Mouse (Mus musculus) adrenal gland, postnatal 4 days (tissue): Measurements from ENCODE around the gene Tepsin. TPM values are rescaled to one million over a fixed set of nuclear protein-coding genes. Genes with fewer than 3 reads are reported as not detected.

ENCODE experiments used
- DNase-seq, 2 experiments: peaks; one replicate each; pipeline ENCODE4 v3.0.0; 2021 to 2022; ENCODE audit warnings: low spot score in 2 of 2, mixed read lengths in 2 of 2
- total RNA-seq, 2 experiments: library from RNA; stranded (reverse); gene quantifications; 2 replicates each; pipeline ENCODE4 v1.2.3; 2021

Gene Tepsin
- total RNA-seq, 2 experiments from 2014 or later = 14.8 to 16.9 TPM

- DNase-seq = no peak
Measured at GRCm38 (mm10) chr11:120112136-120112535, 13.6 kb upstream of the Tepsin start.

- DNase-seq = no peak
Measured at GRCm38 (mm10) chr11:120111033-120111432, 12.5 kb upstream of the Tepsin start.

DNA sequence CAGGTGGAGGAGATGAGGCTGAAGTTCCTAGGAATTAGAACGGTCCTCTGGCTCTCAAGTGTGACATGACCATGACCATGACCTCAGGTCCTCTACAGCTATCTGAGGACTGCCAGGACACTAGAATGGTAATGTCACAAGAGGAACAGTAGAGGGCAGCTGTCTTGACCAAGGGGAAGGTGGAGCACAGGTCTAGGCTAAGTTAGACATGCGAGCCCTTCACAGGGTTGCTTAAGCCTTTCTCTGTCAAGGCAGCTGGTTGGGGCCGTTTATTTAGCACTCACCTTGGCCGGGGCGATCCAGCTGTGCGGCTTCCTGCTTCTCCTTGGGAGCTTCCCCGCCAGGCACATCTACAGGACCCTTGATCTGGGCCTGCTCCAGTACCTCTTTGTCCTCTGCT lies 12.0 kb upstream of the Tepsin start:
- no peak for DNase-seq

DNA sequence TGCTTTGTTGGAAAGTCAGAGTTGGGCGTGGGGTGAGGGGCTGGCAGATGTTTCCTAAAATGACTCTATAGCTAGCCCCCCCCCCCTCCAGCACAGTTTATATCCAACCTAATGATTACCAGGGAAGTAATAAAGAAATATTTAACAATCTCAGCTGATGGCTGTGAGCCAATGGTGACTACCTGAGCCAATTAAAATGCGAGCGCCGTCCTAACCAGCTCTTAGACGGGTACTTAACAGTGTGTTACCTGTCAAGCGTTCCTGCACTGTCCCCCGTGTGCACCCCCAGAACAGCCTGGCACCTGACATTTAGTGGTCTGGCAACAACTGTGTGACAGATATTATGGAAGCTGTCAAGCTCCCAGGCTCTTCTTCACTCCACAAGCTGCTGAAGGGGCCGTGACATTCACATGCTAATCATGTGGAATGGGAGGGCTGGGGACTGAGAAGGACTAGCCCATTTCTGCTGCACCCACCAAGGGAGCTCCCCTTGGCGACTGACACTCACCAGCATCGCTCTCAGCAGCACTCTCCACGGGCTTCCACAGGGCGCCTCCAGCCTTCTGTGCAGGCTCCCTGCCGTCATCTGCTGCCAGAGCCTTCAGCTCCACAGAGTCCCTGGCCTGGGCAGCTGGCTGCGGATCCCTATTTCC lies 11.2 kb upstream of the Tepsin start:
- DNase-seq = no peak

- no peak for DNase-seq
Measured at GRCm38 (mm10) chr11:120107796-120108195, 9.3 kb upstream of the Tepsin start.

GRCm38 (mm10) chr11:120107026-120107425 lies 8.5 kb upstream of the Tepsin start:
- DNase-seq = no peak

DNA sequence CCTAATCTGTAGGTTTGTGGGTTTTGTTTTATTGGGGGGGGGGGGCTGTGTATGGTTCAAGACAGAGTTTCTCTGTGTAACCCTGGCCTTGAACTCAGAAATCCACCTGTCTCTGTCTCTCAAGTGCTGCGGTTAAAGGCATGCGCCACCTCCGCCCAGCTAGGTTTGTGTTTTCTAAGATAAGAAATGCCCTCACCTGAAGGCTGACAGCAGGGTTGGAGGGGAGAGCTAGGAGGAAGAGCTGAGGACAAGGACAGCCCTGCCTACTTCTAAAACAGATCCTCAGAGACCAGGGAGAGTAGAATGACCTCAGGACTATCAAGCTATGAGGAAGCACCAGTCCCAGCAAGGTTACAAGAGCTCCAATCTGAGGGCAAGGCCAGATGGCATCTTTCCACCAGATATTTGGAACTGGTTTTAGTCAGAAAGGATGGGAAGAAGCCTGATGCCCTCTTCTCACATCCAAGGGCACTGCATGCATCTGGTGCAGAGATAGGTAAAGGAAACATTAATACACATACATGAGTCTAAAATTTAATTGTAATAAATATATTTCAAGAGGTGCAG lies 5.0 kb upstream of the Tepsin start:
- DNase-seq = no peak

- DNase-seq = peak in 1 of 2 experiments; percentile 45
Measured at GRCm38 (mm10) chr11:120101036-120101435, 2.5 kb upstream of the Tepsin start.

DNA sequence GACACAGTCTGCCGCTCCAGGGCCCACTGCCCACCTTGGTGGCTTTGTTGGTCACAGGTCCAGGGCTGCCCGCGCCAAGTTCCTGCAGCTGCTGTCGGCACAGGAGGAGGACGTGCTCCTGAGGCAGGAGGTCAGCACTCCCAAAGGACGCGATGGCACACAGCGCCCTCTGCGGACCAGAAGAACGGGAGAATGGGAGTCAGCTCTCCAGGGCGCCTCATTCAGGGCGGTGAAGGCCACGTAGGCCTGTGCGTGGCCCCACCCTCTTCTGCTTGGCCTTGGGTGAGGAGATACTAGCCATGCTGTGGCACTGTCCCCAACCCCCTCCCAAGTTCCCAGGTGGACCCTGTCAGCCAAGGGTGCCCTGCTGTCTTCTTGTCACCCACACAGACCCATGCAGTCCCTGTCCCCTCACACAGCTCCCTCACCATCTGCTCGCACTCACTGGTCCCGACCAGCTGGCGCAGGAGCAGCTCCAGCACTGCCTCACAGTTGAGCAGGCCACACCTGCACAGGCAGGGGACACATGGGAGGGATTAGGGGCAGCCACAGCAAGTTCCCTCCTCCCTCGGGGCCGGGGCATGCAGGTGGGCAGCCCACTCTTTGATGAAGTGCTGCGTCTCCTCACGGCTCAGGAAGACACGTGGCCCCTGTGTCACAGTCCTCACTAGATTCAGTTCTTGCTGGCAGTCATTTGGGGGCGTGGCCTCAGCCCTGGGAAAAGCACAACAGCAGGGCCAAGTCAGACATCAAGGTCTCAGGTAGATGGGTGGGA lies 5.5 kb downstream of the Tepsin start:
- peak in 1 of 2 experiments; percentile 48 for DNase-seq

DNA sequence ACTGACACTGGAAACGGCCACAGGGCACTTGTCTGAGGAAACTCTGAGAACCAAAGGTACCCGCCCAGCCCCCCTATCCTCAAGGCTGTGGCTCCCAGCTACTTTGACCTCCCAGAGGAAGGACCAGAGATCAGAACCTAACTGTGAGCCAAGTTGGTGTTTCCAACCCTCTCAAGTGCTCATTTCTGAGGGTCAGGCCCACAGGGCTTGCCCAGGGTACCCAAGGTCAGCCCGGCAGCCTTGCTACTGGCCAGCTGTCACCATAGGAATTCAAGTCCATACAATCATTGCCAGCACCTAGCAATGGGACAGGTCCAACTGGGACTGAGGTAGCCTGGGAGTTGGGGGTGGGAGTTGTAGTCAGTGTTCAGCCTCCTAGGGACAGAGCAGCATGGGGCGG lies 7.9 kb downstream of the Tepsin start:
- no peak for DNase-seq

DNA sequence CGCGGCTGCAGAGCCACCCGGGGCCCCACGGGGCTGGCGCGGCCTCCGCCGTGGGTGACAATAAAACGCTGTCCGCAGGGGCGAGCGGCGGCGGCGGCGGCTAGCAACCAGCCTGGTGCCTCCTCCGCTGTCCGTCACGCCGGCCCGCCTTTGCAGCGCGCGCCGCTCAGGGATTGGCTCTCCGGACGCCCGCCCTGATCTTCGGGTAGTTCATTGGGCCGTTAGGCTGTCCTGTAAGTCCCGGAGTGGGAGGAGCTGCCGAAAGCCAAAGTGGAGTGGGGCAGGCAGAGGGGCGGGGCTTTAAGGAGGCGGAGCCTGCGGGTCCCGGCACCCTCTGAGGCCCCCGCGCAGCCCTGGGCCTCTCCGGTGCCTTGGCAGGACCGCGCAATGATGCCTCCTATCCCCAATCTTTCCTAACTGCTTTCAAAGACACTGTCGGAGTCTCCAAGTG lies 11.8 kb downstream of the Tepsin start, which contains the start of gene Cep131:
Cep131 (minus strand) TSS at position 126 of the 451 bp plus-strand sequence.
- peak; percentile 92 to 94 for DNase-seq

- DNase-seq = no peak
Measured at GRCm38 (mm10) chr11:120085891-120086627, 12.5 kb downstream of the Tepsin start.

- DNase-seq = no peak
Measured at GRCm38 (mm10) chr11:120080282-120080681, 18.2 kb downstream of the Tepsin start.

DNA sequence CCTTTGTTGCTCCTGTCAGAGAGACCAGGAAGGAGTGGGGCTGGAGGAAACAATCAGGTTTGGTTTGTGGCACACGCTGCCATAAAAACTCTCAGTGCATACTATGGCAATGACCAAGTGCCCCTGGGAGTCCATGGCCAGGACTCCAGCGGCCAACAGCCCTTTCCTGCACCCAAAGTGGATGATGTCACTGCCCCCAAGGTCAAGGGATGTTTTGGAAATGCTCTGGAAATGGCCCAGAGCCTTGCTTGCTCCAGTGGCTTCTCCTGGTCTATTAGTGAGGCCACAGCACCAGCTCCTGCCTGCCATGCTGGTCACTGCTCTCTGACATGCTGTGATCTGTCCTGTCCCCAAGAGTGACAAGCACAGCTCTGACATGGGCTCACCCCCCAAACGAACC lies 22.3 kb downstream of the Tepsin start:
- no peak for DNase-seq

DNA sequence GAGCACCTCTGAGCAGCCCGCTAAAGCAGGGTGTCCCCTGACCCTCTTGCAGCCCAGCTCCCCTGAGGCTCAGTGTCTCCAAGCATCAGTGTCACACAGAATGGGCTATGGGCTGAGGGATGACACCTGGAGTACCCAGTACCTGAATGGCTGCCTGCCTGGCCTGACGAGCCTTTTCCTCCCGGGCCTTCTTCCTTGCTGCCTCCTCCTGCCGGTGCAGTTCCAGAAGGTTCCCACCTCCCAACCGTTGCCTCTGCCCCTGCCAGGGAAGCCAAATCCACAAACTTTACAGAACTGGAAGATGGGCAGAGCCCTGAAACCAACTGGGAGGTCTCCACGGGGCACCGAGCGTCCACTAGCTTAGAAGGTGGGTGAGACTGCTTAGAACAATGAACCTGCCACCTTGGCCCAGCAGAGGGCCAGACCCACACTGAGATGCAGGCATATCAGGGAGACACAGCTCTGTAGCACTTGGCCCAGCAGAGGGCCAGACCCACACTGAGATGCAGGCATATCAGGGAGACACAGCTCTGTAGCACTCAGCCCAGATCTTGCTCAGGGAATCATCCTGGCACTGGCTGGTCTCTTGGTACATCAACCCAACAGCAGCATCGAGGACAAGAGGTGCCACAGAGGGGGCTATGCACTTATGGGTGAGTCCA lies 25.4 kb downstream of the Tepsin start:
- no peak for DNase-seq

DNA sequence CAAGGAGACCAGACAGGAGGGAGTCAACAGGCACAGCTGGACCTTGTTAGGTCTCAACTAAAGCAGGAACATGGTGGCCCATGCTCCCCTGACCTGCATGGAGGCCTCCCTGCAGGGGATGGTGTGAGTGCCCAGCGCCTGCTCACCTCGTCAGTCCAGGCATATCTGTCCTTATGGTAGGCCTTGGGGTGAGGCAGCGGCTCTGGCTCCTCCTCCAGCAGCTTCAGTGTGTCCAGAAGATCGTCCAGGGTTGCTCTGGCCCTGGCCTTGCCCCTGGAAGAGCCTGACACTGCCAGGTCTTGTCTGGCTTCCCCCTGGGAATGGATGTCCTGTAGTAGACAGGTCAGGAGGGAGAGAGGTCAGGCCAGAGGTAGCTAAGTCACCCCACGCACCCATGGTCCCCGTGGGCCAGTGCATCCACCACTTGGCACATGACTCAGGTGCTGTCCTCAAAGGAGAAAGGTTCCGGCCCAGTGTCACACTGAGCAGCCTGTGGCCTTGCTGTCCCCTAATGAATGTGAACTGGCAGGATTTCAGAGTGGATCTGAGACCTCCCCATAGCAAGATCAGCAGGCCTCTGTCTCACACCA lies 26.7 kb downstream of the Tepsin start:
- DNase-seq = peak in 1 of 2 experiments; percentile 40

DNA sequence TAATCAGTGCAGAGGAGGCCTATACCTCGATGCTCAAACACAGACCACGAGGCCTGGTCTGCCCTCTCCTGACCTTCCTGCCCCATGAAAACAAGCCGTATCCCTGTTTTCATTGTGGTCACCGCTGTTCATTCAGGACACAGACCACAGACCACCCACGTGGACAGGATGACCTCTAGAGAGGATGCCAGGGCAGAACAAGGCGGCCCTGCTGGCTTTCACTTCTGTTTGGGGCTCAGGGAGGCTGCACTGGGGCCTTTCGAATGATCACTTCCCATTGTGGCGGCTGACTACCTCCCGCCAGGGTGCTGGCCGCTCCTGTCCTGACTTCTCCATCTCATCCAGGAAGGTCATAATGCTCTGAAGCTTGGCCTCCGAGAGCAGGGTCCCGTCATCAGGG lies 27.5 kb downstream of the Tepsin start:
- DNase-seq = no peak

- no peak for DNase-seq
Measured at GRCm38 (mm10) chr11:120070286-120070930, 28.1 kb downstream of the Tepsin start.

GRCm38 (mm10) chr11:120069261-120069660 lies 29.3 kb downstream of the Tepsin start:
- no peak for DNase-seq

DNA sequence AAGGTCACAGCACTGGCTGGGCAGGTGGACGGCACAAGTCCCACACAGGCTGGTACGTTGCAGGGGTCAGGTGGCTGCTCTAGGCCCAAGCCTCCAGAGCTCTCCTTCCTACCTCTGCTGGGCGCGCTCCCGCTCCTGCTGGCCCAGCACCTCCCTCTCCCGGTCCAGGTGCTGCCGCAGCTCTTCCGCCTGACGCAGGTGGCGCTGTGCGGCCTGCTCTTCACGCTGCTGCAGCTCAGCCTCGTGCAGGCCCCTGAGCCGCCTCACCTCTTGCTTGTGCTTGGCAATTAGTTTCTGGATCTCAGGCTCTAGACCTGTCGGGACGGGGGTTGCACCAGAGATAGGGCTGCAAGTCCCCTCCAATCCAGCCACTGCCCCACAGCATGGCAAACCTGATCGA lies 30.7 kb downstream of the Tepsin start:
- DNase-seq = no peak
